Mouse (Mus musculus): ENCODE data around the gene Bmp8a.

DNA sequence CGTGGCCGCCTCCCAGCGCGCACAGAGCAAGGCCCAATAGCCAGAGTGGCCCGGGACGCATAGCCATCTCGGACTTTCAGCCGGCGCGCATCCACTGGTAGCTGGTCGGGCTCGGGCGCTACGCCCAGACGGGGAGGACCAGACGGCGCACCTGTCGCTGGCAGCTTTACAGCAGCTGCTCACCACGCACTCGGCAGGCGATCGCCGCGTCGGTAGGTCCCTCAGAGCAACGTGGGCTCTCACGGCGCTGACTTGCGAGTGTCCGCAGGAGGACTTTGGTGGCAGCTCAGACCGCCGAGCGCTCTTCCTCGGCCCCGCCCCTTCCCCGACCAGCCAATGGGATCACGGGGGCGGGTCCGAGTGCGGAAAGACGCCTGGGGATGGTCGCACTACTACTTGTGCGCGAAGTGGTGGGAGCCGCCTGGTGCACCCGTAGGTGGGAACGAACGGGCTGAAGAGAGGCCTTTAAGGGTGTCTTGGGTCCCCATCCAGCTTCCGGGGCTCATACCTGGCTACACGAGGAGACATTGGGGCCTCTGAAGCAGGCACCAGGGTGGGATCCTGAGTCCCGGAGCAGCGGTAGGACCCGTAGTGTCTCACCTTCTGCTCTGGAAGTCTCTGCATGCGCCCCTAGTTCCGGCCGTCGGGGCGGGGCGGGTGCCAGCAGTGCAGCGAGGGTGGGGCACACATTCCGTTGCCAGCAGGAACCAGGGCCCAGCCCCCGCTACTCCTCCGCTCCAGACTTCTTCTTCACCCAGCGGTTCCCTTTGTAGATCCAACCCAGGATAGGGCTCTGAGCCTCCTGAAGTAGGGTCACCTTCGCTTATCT, at the start of gene Bmp8a:
- TF ChIP-seq CTCF (IDR thresholded peaks at IDR 0.05; ENCODE audit: control insufficient read depth, insufficient read depth, insufficient replicate concordance, low read depth, low read length) (no peak), POLR2A (IDR thresholded peaks at IDR 0.05; ENCODE audit: control insufficient read depth, low read depth, low read length) (no peak)

Measured in testis, adult 2 months (tissue).